Mouse (Mus musculus) midbrain, embryonic 14.5 days (tissue): ENCODE data around the gene Ankrd13a. TPM values are rescaled to one million over a fixed set of nuclear protein-coding genes. Genes with fewer than 3 reads are reported as not detected.

Experiments
- ATAC-seq: fragments of 200-750 bp; cut with Nextera tagmentation; 2 replicates; pipeline ENCODE4 v1.8.0; 2017; ENCODE audit warnings: moderate number of reproducible peaks, moderate library complexity; ENCODE audit not compliant: low FRiP score, low TSS enrichment
- DNase-seq: peaks from one replicate; pipeline ENCODE4 v3.0.0-alpha.2; 2015
- H3K27ac ChIP-seq: fragments of 300-500 bp; sonication (generic); replicated peaks from 2 replicates; pipeline ENCODE4 v1.5.1; 2014; ENCODE audit warnings: mild to moderate bottlenecking, low read depth, low read length, moderate library complexity
- H3K27me3 ChIP-seq: fragments of 300-500 bp; sonication (generic); 2 replicates; pipeline ENCODE4 v1.6.1; 2014; ENCODE audit warnings: low read length, control low read depth, mixed read lengths; ENCODE audit not compliant: control insufficient read depth, insufficient read depth
- H3K36me3 ChIP-seq: fragments of 300-500 bp; sonication (generic); 2 replicates; pipeline ENCODE4 v1.6.1; 2014; ENCODE audit warnings: low read length, control low read depth; ENCODE audit not compliant: control insufficient read depth, insufficient read depth
- H3K4me1 ChIP-seq: fragments of 300-500 bp; sonication (generic); 2 replicates; pipeline ENCODE4 v1.6.1; 2014; ENCODE audit warnings: mild to moderate bottlenecking, antibody characterized with exemption, low read length, control low read depth; ENCODE audit not compliant: control insufficient read depth, insufficient read depth
- H3K4me2 ChIP-seq: fragments of 300-500 bp; sonication (generic); 2 replicates; pipeline ENCODE4 v1.6.1; 2014; ENCODE audit warnings: mild to moderate bottlenecking, low read length, moderate library complexity
- H3K4me3 ChIP-seq: fragments of 300-500 bp; sonication (generic); replicated peaks from 2 replicates; pipeline ENCODE4 v1.5.1; 2014; ENCODE audit warnings: low read depth, low read length
- H3K9ac ChIP-seq: fragments of 300-500 bp; sonication (generic); replicated peaks from 2 replicates; pipeline ENCODE4 v1.6.1; 2014; ENCODE audit warnings: mild to moderate bottlenecking, low read length, moderate library complexity
- H3K9me3 ChIP-seq: fragments of 300-500 bp; sonication (generic); 2 replicates; pipeline ENCODE4 v1.6.1; 2016; ENCODE audit warnings: low read length, control low read depth, mixed read lengths; ENCODE audit not compliant: control insufficient read depth
- WGBS: fragments of 180-500 bp; shearing (Covaris S2); extraction: QIAGEN DNeasy Blood & Tissue Kit; methylation state at CpG from one replicate; pipeline ENCODE4 v1.1.7; 2014; 5-methylcytosine and 5-hydroxymethylcytosine counted together
- polyA plus RNA-seq: library from polyadenylated mRNA; unstranded; fragments of >200 nt; fragmentation: Nextera tagmentation; extraction: Ambion mirVana; gene quantifications from 2 replicates; pipeline ENCODE4 v1.2.1, GENCODE M21; 2014

Ankrd13a gene
- polyA plus RNA-seq, 1 experiment from 2014 or later: 48.5 TPM

DNA sequence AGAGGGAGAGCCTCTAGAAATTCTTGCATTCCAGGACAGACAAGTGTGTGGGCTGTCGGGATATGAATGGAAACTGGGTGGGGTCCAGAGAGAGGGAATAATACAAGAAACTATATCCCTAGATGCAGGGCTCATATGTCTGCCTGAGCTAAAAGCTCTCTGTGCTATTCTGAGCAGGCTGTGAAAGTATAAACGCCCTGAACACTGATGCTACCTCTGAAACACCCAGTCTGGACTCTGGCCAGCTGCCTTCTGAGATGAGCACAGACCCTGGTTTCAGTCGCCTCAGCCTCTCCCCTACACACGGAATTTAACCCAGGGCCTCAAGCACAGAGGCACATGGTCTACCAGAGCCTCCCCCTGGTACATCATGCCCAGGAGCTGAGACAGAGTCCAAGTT is 33.9 kb upstream of the Ankrd13a start:
- Histone ChIP-seq H3K4me3 (no peak overlapping the region), H3K9me3 (no peaks in the 10 kb centered on the region), H3K4me1 (no peaks in the 10 kb centered on the region), H3K27ac (no peak overlapping the region), H3K9ac (no peak overlapping the region), H3K36me3 (peaks cover 95% of the 10 kb centered on the region), H3K4me2 (no peak overlapping the region), H3K27me3 (no peaks in the 10 kb centered on the region)
- ATAC-seq (no peak), DNase-seq (no peak)
- WGBS: 85% methylated on average over 4 of the region's 4 CpGs

DNA sequence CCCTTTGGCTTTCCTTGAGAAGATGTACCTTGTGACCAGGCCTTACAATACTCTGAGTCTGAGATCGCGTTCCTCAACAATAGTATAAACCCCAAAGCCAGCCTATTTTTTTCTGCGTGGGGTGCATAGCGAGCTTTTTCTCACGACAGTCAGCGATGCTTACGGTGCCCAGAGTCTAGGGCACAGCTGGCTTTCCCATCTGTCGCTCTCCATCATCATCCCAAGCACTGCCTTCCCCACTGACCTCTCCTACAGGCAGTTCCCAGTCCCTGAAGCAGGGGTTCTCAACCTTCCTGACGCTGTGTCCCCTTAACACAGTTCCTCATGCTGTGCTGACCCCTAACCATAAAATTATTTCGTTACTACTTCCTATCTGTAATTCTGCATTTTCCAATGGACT is 31.9 kb upstream of the Ankrd13a start:
- no peak overlapping the region for H3K4me2 ChIP-seq
- no peak overlapping the region for H3K27ac ChIP-seq
- no peak overlapping the region for H3K4me3 ChIP-seq
- peaks cover 91% of the 10 kb centered on the region for H3K36me3 ChIP-seq
- ATAC-seq: no peak
- no peak for DNase-seq
- H3K27me3 ChIP-seq: no peaks in the 10 kb centered on the region
- no peaks in the 10 kb centered on the region for H3K9me3 ChIP-seq
- WGBS: 92% methylated on average over 10 of the region's 10 CpGs
- H3K9ac ChIP-seq: no peak overlapping the region
- H3K4me1 ChIP-seq: no peaks in the 10 kb centered on the region

DNA sequence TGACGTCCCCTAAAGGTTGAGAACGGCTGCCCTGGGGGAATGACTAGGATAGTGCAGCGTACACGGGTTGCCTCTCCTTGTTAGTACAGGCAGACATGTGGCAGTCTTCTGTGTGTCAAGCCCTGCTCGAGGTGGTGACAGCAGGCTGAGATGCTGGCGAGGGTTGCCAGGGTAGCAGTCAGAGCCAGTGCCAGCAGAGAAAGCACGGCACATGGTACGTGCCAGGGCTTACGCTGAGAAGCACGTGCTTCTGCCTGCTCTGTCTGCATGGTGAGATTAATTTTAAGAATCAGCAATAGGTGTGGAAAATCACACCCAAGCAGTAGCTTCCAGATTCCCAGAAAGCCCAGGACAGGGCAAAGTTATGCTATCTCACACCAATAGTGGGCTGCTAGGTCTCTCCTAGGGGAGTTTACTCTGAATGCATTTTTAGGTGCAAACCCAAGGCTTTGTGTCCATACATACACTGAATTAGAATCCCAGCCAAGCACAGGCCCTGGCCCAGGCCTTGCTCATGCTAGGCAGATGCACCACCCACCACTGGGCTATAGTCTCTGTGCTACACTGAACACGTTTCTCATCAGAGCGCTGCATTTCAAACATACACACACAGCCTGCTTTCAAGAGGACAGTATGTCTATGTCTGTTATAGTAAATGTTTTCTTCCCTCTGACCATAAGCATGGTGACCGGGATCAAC is 31.3 kb upstream of the Ankrd13a start:
- no peak for ATAC-seq

DNA sequence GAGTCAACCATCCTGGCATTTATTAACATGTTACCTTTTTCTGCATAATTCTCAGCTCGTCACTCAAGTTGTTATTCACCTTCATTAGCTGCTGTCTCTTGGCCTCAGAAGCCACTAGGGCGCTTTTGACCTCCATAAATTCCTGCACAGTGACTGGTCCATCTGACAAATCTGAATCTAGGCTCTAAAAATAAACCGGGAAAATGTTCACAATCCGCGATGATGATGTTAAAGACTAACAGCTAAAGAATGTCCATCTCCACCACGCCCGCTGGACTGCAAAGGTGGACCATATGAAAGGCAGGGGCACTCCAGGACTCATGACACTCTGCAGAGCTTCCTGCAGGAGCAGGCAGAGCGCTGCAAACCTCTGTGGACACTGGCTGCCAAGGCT is 30.8 kb upstream of the Ankrd13a start:
- H3K4me1 ChIP-seq: no peaks in the 10 kb centered on the region
- no peak for ATAC-seq
- WGBS: 97% methylated on average over 8 of the region's 8 CpGs
- H3K27ac ChIP-seq: no peak overlapping the region
- H3K4me3 ChIP-seq: no peak overlapping the region
- H3K36me3 ChIP-seq: peaks cover 91% of the 10 kb centered on the region
- H3K9ac ChIP-seq: no peak overlapping the region
- H3K4me2 ChIP-seq: no peak overlapping the region
- H3K27me3 ChIP-seq: no peaks in the 10 kb centered on the region
- no peaks in the 10 kb centered on the region for H3K9me3 ChIP-seq
- DNase-seq: no peak

More for the DNA sequence above, 31.3 kb upstream of the Ankrd13a start:
- DNase-seq: no peak
- WGBS: 92% methylated on average over 13 of the region's 13 CpGs
- no peak overlapping the region for H3K4me3 ChIP-seq
- no peak overlapping the region for H3K27ac ChIP-seq
- H3K9me3 ChIP-seq: no peaks in the 10 kb centered on the region
- no peak overlapping the region for H3K9ac ChIP-seq
- H3K4me1 ChIP-seq: no peaks in the 10 kb centered on the region
- peaks cover 91% of the 10 kb centered on the region for H3K36me3 ChIP-seq
- no peaks in the 10 kb centered on the region for H3K27me3 ChIP-seq
- H3K4me2 ChIP-seq: no peak overlapping the region

DNA sequence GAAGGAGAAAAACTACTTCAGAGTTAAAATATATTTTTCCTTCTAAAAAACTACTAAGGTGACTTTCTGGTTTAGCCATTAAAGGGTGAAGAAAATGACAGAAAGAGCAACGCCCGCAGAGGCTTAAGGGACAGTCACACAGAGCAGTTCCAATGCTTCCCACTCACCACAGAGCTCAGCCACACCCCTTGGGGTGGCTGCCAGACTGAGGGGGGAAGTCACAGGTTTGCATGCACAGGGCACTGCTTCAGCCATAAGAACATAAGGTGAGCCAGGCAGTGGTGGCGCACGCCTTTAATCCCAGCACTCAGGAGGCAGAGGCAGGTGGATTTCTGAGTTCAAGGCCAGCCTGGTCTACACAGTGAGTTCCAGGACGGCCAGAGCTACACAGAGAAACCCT is 28.9 kb upstream of the Ankrd13a start:
- Histone ChIP-seq H3K4me3 (no peak overlapping the region), H3K9ac (no peak overlapping the region), H3K4me1 (no peaks in the 10 kb centered on the region), H3K9me3 (no peaks in the 10 kb centered on the region), H3K27me3 (no peaks in the 10 kb centered on the region), H3K4me2 (no peak overlapping the region), H3K27ac (no peak overlapping the region), H3K36me3 (peaks cover 88% of the 10 kb centered on the region)
- 85% methylated on average over 5 of the region's 5 CpGs for WGBS
- no peak for ATAC-seq
- no peak for DNase-seq

DNA sequence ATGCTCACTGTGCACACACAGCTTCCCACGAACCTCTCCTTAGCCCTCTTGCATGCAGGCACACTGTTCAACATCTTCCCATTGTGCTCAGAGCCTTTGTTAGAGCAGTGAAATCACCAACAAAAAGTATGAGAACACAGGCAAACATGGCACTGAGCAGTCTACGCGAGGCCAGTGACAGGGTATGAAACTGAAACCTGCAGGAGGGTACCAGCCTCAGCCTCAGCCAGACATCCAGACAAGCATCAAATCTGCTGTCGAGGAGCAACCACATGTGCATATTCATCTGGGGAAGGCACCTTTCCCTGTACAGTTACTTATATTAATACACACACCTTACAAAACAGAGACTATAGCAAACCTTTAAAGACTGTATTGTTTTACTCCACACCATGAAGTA is 27.6 kb upstream of the Ankrd13a start:
- no peak for ATAC-seq
- H3K27ac ChIP-seq: no peak overlapping the region
- no peak overlapping the region for H3K9ac ChIP-seq
- H3K36me3 ChIP-seq: peaks cover 88% of the 10 kb centered on the region
- H3K4me2 ChIP-seq: no peak overlapping the region
- H3K27me3 ChIP-seq: no peaks in the 10 kb centered on the region
- no peaks in the 10 kb centered on the region for H3K4me1 ChIP-seq
- 89% methylated on average over 4 of the region's 4 CpGs for WGBS
- no peak for DNase-seq
- H3K9me3 ChIP-seq: no peaks in the 10 kb centered on the region
- no peak overlapping the region for H3K4me3 ChIP-seq

DNA sequence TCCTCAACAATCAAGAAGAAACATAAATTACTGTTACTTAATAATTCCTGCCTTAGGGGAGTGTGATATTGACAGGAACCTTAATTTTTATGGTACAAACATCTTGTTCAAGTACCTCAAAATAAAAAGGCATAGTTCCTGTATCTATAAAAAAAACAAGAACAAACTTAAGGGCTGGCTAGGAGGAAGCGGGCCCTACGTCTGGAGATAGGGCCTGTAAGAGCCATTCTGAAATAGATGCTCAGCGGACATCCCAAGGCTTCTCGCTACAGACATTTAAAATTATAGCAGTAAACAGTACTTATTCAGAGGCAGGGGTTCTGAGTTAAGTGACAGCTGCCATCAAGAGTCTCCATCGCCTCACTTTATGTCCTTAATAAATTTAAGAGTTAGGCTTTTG is 27.0 kb upstream of the Ankrd13a start:
- no peak for DNase-seq
- Histone ChIP-seq H3K36me3 (peaks cover 88% of the 10 kb centered on the region), H3K4me1 (no peaks in the 10 kb centered on the region), H3K9ac (no peak overlapping the region), H3K9me3 (no peaks in the 10 kb centered on the region), H3K4me3 (no peak overlapping the region), H3K27me3 (no peaks in the 10 kb centered on the region), H3K4me2 (no peak overlapping the region), H3K27ac (no peak overlapping the region)
- ATAC-seq: no peak
- WGBS: 95% methylated on average over 5 of the region's 5 CpGs

DNA sequence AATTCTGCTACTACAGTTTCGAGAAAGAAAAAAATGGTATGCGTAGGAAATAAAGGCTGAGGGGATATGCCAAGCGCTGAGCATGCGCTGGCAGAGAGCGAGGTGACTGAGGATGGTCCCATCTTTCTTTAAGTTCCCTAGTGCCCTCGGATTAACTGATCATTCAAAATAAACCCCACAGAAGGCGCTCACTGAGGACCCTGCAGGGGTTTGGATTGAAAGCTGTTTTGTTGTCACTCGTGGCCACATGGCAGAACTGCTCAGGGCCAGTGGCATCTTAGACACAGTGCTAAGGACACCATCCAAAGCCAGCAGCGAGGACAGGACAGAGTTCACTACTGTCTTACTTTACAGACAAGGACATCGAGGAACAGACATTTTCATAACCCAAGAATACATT is 24.2 kb upstream of the Ankrd13a start:
- WGBS: 83% methylated on average over 10 of the region's 10 CpGs
- no peaks in the 10 kb centered on the region for H3K4me1 ChIP-seq
- H3K27me3 ChIP-seq: no peaks in the 10 kb centered on the region
- ATAC-seq (no peak), DNase-seq (no peak)
- H3K4me2 ChIP-seq: no peak overlapping the region
- H3K9ac ChIP-seq: no peak overlapping the region
- H3K27ac ChIP-seq: no peak overlapping the region
- no peaks in the 10 kb centered on the region for H3K9me3 ChIP-seq
- H3K36me3 ChIP-seq: peaks cover 87% of the 10 kb centered on the region
- no peak overlapping the region for H3K4me3 ChIP-seq

DNA sequence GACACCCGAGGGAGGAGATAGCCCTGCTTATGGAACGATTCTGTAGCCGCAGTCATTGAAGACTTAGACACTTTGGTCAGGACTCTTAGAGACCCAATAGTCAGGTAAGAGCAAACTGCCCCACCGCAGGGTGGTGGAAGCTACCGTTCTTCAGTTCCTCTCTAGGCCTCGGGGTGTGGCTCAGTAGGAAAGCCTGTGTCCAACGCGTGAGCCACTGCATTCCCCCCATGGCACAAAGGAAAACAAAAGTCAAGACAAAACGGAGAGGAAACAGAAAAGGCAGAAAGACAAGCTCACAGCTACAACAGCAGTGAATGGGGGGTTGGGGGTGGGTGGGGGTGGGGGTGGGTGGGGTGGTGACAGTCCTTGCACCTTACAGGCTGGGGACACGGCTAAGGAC is 22.1 kb upstream of the Ankrd13a start:
- Histone ChIP-seq H3K4me3 (no peak overlapping the region), H3K4me1 (no peaks in the 10 kb centered on the region), H3K4me2 (no peak overlapping the region), H3K27me3 (no peaks in the 10 kb centered on the region), H3K9me3 (no peaks in the 10 kb centered on the region), H3K27ac (no peak overlapping the region), H3K36me3 (peaks cover 89% of the 10 kb centered on the region), H3K9ac (no peak overlapping the region)
- ATAC-seq: no peak
- WGBS: 91% methylated on average over 10 of the region's 10 CpGs
- no peak for DNase-seq
